13 mouse cellular contexts compared by ENCODE assay signal in genomic region chr10:25294999-25295398, GRCm38 (mm10). TPM values are rescaled to one million over a fixed set of nuclear protein-coding genes. Genes with fewer than 3 reads are reported as not detected.
DNase-seq lines count a peak whose midpoint lies in the region; ATAC-seq and TF ChIP-seq lines count a peak whose summit lies in the region.
"Had no signal": no experiment of that assay in that cellular context is flagged by ENCODE, and none has a peak within 500 bp of the region (broad histone marks: within the 10 kb centered on the region; RNA-seq: fewer than 3 reads in every experiment).

No protein-coding gene starts in this region.

- no peak for TF ChIP-seq CTCF in gastrocnemius, adult 2 months (IDR thresholded peaks at IDR 0.05)
- TF ChIP-seq CTCF in stomach, postnatal 0 days (IDR thresholded peaks at IDR 0.05; ENCODE audit: low read depth) = no peak

- no peak overlapping the region for H3K4me2 ChIP-seq in stomach, embryonic 15.5 days
- no peak overlapping the region for H3K4me2 ChIP-seq in stomach, postnatal 0 days (replicated peaks; ENCODE audit: low read depth)
- H3K4me2 ChIP-seq in liver, embryonic 15.5 days = peak overlapping the region; percentile 81; the same call in 1 of the 2 replicates
- H3K4me2 ChIP-seq: forebrain, embryonic 15.5 days; limb, embryonic 13.5 days; midbrain, embryonic 12.5 days had no signal

- H3K4me3 ChIP-seq in gastrocnemius, adult 2 months = no peak overlapping the region
- H3K4me3 ChIP-seq in stomach, embryonic 15.5 days (replicated peaks) = no peak overlapping the region
- H3K4me3 ChIP-seq in stomach, postnatal 0 days (ENCODE audit: low read depth, low read length) = no peak overlapping the region
- H3K4me3 ChIP-seq in liver, embryonic 15.5 days (replicated peaks) = no peak overlapping the region
- H3K4me3 ChIP-seq: forebrain, embryonic 15.5 days; limb, embryonic 13.5 days; midbrain, embryonic 12.5 days had no signal

- H3K27me3 ChIP-seq in stomach, embryonic 15.5 days (replicated peaks) = no peaks in the 10 kb centered on the region
- no peaks in the 10 kb centered on the region for H3K27me3 ChIP-seq in stomach, postnatal 0 days (ENCODE audit: control insufficient read depth, insufficient read depth, low read length)
- no peaks in the 10 kb centered on the region for H3K27me3 ChIP-seq in liver, embryonic 15.5 days
- H3K27me3 ChIP-seq: forebrain, embryonic 15.5 days; limb, embryonic 13.5 days; midbrain, embryonic 12.5 days had no signal

- intact Hi-C loops in gastrocnemius, adult 2 months (cut with DNase I) = no loop called here

- no peaks in the 10 kb centered on the region for H3K9me3 ChIP-seq in stomach, embryonic 15.5 days
- no peaks in the 10 kb centered on the region for H3K9me3 ChIP-seq in stomach, postnatal 0 days (ENCODE audit: control insufficient read depth, low read length)
- no peaks in the 10 kb centered on the region for H3K9me3 ChIP-seq in liver, embryonic 15.5 days (replicated peaks)
- H3K9me3 ChIP-seq: forebrain, embryonic 15.5 days; limb, embryonic 13.5 days; midbrain, embryonic 12.5 days had no signal

- WGBS in stomach, embryonic 15.5 days = 76% methylated on average over 7 of the region's 7 CpGs
- WGBS in stomach, postnatal 0 days = 73% methylated on average over 7 of the region's 7 CpGs
- 53% methylated on average over 7 of the region's 7 CpGs for WGBS in liver, embryonic 15.5 days (ENCODE audit: insufficient replicate concordance)

- DNase-seq in gastrocnemius, adult 2 months = no peak
- no peak for DNase-seq in gastrocnemius, adult 8-10 months (ENCODE audit: low spot score in 2 of 2)
- DNase-seq in stomach, postnatal 0 days (ENCODE audit: low spot score) = no peak
- DNase-seq in cerebellum, postnatal 10 days = no peak
- DNase-seq: adrenal gland, postnatal 14 days had no signal

- no peak for TF ChIP-seq EP300 in stomach, postnatal 0 days (optimal IDR thresholded peaks at IDR 0.05)

- peak overlapping the region; percentile 85; the same call in 1 of the 2 replicates for H3K27ac ChIP-seq in gastrocnemius, adult 2 months
- H3K27ac ChIP-seq in stomach, embryonic 15.5 days = 0 out of 2 replicates have a peak overlapping the region, but pooled peaks have one; percentile 28
- no peak overlapping the region for H3K27ac ChIP-seq in stomach, postnatal 0 days (replicated peaks)
- H3K27ac ChIP-seq in liver, embryonic 15.5 days (replicated peaks) = no peak overlapping the region
- H3K27ac ChIP-seq: forebrain, embryonic 15.5 days; limb, embryonic 13.5 days; midbrain, embryonic 12.5 days had no signal

- H3K9ac ChIP-seq in stomach, embryonic 15.5 days = no peak overlapping the region
- H3K9ac ChIP-seq in stomach, postnatal 0 days (ENCODE audit: low read length) = no peak overlapping the region
- H3K9ac ChIP-seq in liver, embryonic 15.5 days = no peak overlapping the region
- H3K9ac ChIP-seq: forebrain, embryonic 15.5 days; limb, embryonic 13.5 days; midbrain, embryonic 12.5 days had no signal

- ATAC-seq in stomach, embryonic 15.5 days (ENCODE audit: insufficient read depth, low FRiP score, low read depth) = no peak
- no peak for ATAC-seq in stomach, postnatal 0 days (ENCODE audit: low FRiP score, low TSS enrichment)
- no peak for ATAC-seq in liver, embryonic 15.5 days (ENCODE audit: insufficient read depth)
- ATAC-seq in neutrophil, adult 5-6 weeks (ENCODE audit: extremely low read depth, insufficient number of reproducible peaks, low FRiP score, poor library complexity, severe bottlenecking) = peak; percentile 55; the same call in 1 of the 2 replicates
- ATAC-seq in megakaryocyte-erythroid progenitor cell, adult 5-6 weeks (replicated peaks; ENCODE audit: low FRiP score, low TSS enrichment, poor library complexity, severe bottlenecking) = no peak
- ATAC-seq: forebrain, embryonic 15.5 days; inflammation-experienced regulatory T-cells, adult 6 months had no signal

- H3K4me1 ChIP-seq in stomach, embryonic 15.5 days = peaks cover 16% of the 10 kb centered on the region
- 0 out of 2 replicates have a peak, but pooled peaks cover 3% of the 10 kb centered on the region for H3K4me1 ChIP-seq in stomach, postnatal 0 days (replicated peaks; ENCODE audit: control insufficient read depth, insufficient read depth)
- peaks cover 55% of the 10 kb centered on the region for H3K4me1 ChIP-seq in liver, embryonic 15.5 days (replicated peaks)

- H3K36me3 ChIP-seq in stomach, embryonic 15.5 days = no peaks in the 10 kb centered on the region
- no peaks in the 10 kb centered on the region for H3K36me3 ChIP-seq in stomach, postnatal 0 days (ENCODE audit: control insufficient read depth, insufficient read depth, low read length)
- H3K36me3 ChIP-seq in liver, embryonic 15.5 days (replicated peaks) = 0 out of 2 replicates have a peak, but pooled peaks cover 9% of the 10 kb centered on the region
- H3K36me3 ChIP-seq: forebrain, embryonic 15.5 days; limb, embryonic 13.5 days; midbrain, embryonic 12.5 days had no signal

RNA-seq across cellular contexts. Expression of gene Akap7, which starts 12.7 kb away (rescaled TPM):
- 10 to 100 TPM; 18.3 to 25.6 TPM for total RNA-seq in gastrocnemius, adult 2 months (2021)
- total RNA-seq in gastrocnemius, adult 8-10 months (2022) = 10 to 100 TPM; 12.8 to 19.5 (median 16.1) TPM
- polyA plus RNA-seq in stomach, embryonic 15.5 days (2015; fragmentation: Nextera tagmentation; extraction: Ambion mirVana) = 29.1 and 30.9 TPM in 2 replicates
- 21.5 and 23.1 TPM in 2 replicates for polyA plus RNA-seq in stomach, postnatal 0 days (2015; fragmentation: Nextera tagmentation; extraction: Ambion mirVana)
- 17.8 and 22.2 TPM in 2 replicates for polyA plus RNA-seq in liver, embryonic 15.5 days (2015; fragmentation: Nextera tagmentation; extraction: Ambion mirVana)
- 39.0 and 56.4 TPM in 2 replicates for total RNA-seq in neutrophil, adult 5-6 weeks (2017)
- 7.4 and 21.6 TPM in 2 replicates for total RNA-seq in megakaryocyte-erythroid progenitor cell, adult 5-6 weeks (2014; fragmentation: Nextera tagmentation)
- total RNA-seq in megakaryocyte-erythroid progenitor cell, adult 5-6 weeks (2017) = 10.1 and 24.6 TPM in 2 replicates

Comparison
In these comparisons a context has a peak if more than half of its experiments do, and no peak if none do; other contexts are left out.
1. H3K27ac ChIP-seq: peak in gastrocnemius, adult 2 months (single experiment) and stomach, embryonic 15.5 days (single experiment); none in stomach, postnatal 0 days (single experiment) and liver, embryonic 15.5 days (single experiment).